Mouse (Mus musculus) heart, embryonic 16.5 days (tissue): Measurements from ENCODE around the gene Fgf3. TPM values are rescaled to one million over a fixed set of nuclear protein-coding genes. Genes with fewer than 3 reads are reported as not detected.

ENCODE experiments used
- ATAC-seq: fragments of 200-750 bp; cut with Nextera tagmentation; replicated peaks from 2 replicates; pipeline ENCODE4 v1.8.0; 2017; ENCODE audit warnings: moderate number of reproducible peaks; ENCODE audit not compliant: insufficient read depth, low FRiP score; ENCODE audit errors: extremely low read depth
- H3K27ac ChIP-seq: fragments of 300-500 bp; sonication (generic); 2 replicates; pipeline ENCODE4 v1.5.1; 2014; ENCODE audit warnings: mild to moderate bottlenecking, low read length, control low read depth, moderate library complexity
- H3K27me3 ChIP-seq: fragments of 300-500 bp; sonication (generic); 2 replicates; pipeline ENCODE4 v1.6.1; 2014; ENCODE audit warnings: low read length, mixed read lengths; ENCODE audit not compliant: control insufficient read depth, insufficient read depth
- H3K36me3 ChIP-seq: fragments of 300-500 bp; sonication (generic); 2 replicates; pipeline ENCODE4 v1.6.1; 2014; ENCODE audit not compliant: control insufficient read depth, insufficient read depth
- H3K4me1 ChIP-seq: fragments of 300-500 bp; sonication (generic); 2 replicates; pipeline ENCODE4 v1.6.1; 2014; ENCODE audit warnings: low read length, mixed read lengths; ENCODE audit not compliant: control insufficient read depth, insufficient read depth
- H3K4me2 ChIP-seq: fragments of 300-500 bp; sonication (generic); 2 replicates; pipeline ENCODE4 v1.6.1; 2014; ENCODE audit warnings: low read depth, mild to moderate bottlenecking, control low read depth, low read length
- H3K4me3 ChIP-seq: fragments of 300-500 bp; sonication (generic); 2 replicates; pipeline ENCODE4 v1.5.1; 2014; ENCODE audit warnings: mild to moderate bottlenecking, control low read depth, low read length
- H3K9ac ChIP-seq: fragments of 300-500 bp; sonication (generic); 2 replicates; pipeline ENCODE4 v1.6.1; 2014; ENCODE audit warnings: low read length, control low read depth
- H3K9me3 ChIP-seq: fragments of 300-500 bp; sonication (generic); replicated peaks from 2 replicates; pipeline ENCODE4 v1.6.1; 2016; ENCODE audit warnings: low read length; ENCODE audit not compliant: control insufficient read depth
- WGBS: fragments of 180-500 bp; shearing (Covaris S2); extraction: QIAGEN DNeasy Blood & Tissue Kit; methylation state at CpG from one replicate; pipeline ENCODE4 v1.1.7; 2014; 5-methylcytosine and 5-hydroxymethylcytosine counted together
- polyA plus RNA-seq: library from polyadenylated mRNA; unstranded; fragments of >200 nt; fragmentation: Nextera tagmentation; extraction: Ambion mirVana; gene quantifications from 2 replicates; pipeline ENCODE4 v1.2.1, GENCODE M21; 2015

The Fgf3 gene
- polyA plus RNA-seq, 1 experiment from 2014 or later: 0.79 TPM

DNA sequence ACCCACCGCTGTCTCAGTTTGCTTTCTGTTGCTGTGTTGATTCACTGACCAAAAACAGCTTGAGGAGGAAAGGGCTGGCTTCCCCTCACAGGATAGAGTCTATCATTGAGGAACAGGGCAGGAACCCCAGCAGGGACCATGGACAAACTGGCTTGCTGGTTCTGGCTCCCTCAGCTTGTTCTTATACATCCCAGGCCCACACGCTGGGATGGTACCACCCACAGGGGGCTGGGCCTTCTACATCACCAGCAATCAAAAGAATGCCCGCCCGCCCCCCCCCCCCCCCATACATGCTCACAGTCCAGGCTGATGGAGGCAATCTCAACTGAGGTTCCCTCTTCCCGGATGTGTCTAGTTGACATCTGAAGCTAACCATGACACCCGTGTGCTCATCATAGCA lies 30.8 kb upstream of the Fgf3 start:
- Histone ChIP-seq H3K4me3 (no peak overlapping the region), H3K9ac (no peak overlapping the region), H3K36me3 (no peaks in the 10 kb centered on the region), H3K27me3 (0 out of 2 replicates have a peak, but pooled peaks cover 2% of the 10 kb centered on the region), H3K9me3 (no peaks in the 10 kb centered on the region), H3K27ac (no peak overlapping the region), H3K4me1 (no peaks in the 10 kb centered on the region), H3K4me2 (no peak overlapping the region)
- no peak for ATAC-seq
- 69% methylated on average over 6 of the region's 6 CpGs for WGBS

DNA sequence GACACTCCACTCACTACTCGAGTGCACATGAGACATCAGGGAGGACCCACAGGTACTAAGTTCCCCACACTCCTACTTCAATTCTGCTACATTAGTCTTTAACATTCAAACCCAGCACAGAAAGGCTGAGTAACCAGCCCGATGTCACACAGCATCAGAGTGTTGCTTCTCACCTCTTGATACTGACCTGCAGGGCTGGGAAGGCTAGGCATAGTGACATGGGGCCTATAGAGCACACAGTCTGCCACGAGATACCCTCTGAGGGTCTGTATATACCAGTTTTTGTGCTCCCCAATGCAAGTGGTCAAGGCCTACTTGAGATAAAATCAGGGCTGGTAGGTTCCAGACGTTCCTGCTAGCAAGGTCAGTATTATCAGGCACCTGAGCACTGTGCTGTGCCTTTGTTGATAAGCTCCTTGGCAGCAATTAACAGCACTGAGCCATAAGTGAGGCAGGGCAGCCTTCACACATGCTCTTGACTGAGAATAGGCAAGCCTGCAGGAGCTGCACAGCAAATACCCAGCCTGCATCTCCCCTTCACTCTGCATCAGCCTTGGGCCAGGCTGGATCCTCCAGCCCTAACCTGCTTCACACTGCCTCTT lies 29.8 kb upstream of the Fgf3 start:
- H3K4me1 ChIP-seq: no peaks in the 10 kb centered on the region
- no peak overlapping the region for H3K9ac ChIP-seq
- no peak for ATAC-seq
- H3K9me3 ChIP-seq: no peaks in the 10 kb centered on the region
- no peak overlapping the region for H3K27ac ChIP-seq
- H3K4me3 ChIP-seq: no peak overlapping the region
- no peaks in the 10 kb centered on the region for H3K36me3 ChIP-seq
- 0 out of 2 replicates have a peak, but pooled peaks cover 2% of the 10 kb centered on the region for H3K27me3 ChIP-seq
- H3K4me2 ChIP-seq: no peak overlapping the region
- 53% methylated on average over 4 of the region's 4 CpGs for WGBS

DNA sequence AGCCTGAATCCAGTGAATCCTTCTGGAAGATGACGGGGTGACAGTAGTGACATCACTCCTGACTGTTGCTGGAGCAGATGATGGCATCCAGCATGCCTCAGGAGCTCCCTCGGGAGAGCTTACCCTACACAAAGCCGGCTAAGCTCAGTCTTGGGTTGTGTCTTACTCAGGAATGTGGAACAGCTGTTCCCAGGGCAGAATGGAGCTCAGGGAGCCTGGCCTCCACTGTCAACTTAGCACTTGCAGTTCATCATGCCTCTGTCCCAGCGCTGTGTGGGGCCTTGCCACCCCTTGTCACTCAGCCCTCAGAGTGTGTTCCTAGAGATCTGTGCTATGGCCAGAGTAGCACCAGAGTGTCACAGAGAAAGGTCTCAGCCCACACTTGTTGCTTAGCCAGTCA lies 26.4 kb upstream of the Fgf3 start:
- Histone ChIP-seq H3K4me1 (no peaks in the 10 kb centered on the region), H3K27ac (no peak overlapping the region), H3K27me3 (0 out of 2 replicates have a peak, but pooled peaks cover 2% of the 10 kb centered on the region), H3K4me2 (no peak overlapping the region), H3K9ac (no peak overlapping the region), H3K36me3 (no peaks in the 10 kb centered on the region), H3K4me3 (no peak overlapping the region), H3K9me3 (no peaks in the 10 kb centered on the region)
- 25% methylated on average over 4 of the region's 4 CpGs for WGBS
- ATAC-seq: no peak

DNA sequence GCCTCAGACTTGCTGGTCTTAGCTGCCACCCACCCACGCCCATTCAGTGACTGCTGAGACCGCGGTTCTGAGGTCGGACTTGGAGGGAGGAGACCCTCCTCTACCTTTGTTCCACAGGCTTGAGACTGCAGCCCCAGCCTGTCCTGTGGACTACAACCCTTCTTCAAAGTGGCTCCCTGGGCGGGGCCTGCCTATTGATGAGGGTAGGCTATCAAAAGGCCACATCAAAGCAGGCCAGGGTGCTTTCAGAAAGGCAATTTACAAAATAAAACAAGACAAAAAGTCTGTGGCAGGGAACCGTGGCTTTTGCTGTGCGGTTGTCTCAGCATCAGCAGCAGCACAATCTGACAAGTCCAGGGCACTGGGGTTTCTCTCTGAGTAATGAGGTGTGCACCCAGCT lies 16.0 kb upstream of the Fgf3 start:
- Histone ChIP-seq H3K9ac (no peak overlapping the region), H3K4me1 (no peaks in the 10 kb centered on the region), H3K4me3 (no peak overlapping the region), H3K27me3 (no peaks in the 10 kb centered on the region), H3K9me3 (peaks cover 9% of the 10 kb centered on the region), H3K4me2 (no peak overlapping the region), H3K27ac (no peak overlapping the region), H3K36me3 (no peaks in the 10 kb centered on the region)
- no peak for ATAC-seq
- 60% methylated on average over 7 of the region's 7 CpGs for WGBS

DNA sequence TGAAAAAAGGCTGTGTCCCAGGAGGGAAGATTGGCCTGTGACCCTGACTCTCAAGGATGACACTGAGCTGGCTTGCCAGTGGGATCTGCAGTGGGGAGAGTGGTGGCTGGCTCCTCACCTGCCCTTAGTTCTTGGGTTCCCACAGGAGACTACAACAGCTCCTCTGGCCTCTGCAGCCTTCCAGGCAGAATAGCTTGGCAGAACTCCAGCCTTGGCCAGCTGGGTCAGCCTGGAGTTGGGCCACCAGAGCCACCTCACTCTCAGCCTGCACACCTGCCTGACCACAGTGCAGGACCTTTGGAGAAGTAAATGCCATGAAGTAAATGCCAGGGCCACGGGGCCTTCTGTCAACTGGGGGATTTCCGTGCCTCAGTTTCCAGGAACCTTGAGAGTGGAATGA lies 13.9 kb upstream of the Fgf3 start:
- H3K4me3 ChIP-seq: no peak overlapping the region
- no peak overlapping the region for H3K27ac ChIP-seq
- 0 out of 2 replicates have a peak, but pooled peaks cover 5% of the 10 kb centered on the region for H3K27me3 ChIP-seq
- WGBS: 77% methylated on average over 2 of the region's 2 CpGs
- no peaks in the 10 kb centered on the region for H3K36me3 ChIP-seq
- H3K9me3 ChIP-seq: no peaks in the 10 kb centered on the region; the same call in 1 of the 2 replicates
- no peak overlapping the region for H3K4me2 ChIP-seq
- no peak for ATAC-seq
- H3K9ac ChIP-seq: no peak overlapping the region
- no peaks in the 10 kb centered on the region for H3K4me1 ChIP-seq

DNA sequence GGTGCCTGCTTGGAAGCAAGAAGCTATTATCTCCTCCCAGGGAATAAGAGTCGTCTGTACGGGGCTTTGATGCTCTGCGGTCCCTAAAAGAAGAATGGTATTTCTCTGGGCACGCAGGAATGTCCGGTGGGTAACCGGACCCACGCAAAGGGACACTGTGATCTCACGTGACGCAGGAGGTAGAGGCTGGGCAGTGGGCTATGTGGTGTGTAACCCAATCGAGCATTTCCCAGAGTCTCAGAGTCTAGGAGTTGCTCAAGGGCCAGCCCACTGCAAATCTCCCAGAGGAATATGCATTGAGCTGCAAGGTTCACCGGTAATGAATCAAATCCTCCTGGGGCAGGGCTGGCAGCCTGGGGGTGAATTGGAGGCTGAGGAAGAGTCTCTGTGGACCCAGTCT lies 9.5 kb upstream of the Fgf3 start:
- H3K4me1 ChIP-seq: no peaks in the 10 kb centered on the region
- peaks cover 13% of the 10 kb centered on the region; the same call in 1 of the 2 replicates for H3K27me3 ChIP-seq
- no peak overlapping the region for H3K4me3 ChIP-seq
- no peak overlapping the region for H3K9ac ChIP-seq
- 64% methylated on average over 11 of the region's 11 CpGs for WGBS
- H3K27ac ChIP-seq: no peak overlapping the region
- H3K4me2 ChIP-seq: no peak overlapping the region
- H3K9me3 ChIP-seq: no peaks in the 10 kb centered on the region
- no peak for ATAC-seq
- no peaks in the 10 kb centered on the region for H3K36me3 ChIP-seq

DNA sequence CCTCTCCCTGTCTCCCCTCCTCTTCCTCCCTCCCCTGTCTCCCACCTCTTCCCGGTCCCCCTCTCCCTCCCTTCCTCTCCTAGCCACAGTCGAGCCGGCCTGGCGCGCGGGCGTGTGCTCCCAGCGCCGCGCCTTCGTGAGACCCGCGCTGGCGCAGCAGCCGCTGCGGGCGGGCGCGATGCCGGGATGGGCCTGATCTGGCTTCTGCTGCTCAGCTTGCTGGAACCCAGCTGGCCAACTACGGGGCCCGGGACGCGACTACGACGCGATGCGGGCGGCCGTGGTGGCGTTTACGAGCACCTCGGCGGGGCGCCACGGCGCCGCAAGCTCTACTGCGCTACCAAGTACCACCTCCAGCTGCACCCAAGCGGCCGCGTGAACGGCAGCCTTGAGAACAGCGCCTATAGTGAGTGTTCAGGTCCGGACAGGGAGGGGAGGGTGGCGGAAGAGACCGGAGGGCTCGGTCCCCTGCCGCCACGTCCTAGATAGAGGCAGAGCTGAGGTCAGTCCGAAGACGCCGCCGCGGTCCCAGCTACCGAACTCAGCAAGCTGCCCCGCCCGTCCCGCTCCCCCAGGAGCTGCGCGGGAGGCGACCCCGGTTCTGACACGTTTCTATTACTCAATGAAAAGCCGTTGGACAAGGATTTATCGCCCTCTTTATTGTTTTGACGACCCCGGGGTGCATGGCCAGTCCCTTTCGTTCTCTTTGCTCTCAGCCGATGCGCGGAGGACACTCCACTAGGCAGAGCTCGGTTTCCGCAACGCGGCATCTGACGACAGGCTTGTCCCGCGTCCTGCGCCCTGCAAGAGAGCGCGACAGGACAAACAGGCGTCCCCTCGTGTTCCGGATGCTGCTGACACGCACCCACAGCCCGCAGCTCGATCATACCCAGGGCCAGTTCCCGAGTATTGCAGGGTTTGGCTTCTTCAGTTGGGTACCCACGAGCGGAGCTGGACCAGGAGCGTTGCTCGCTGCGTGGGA lies 930 bp downstream of the Fgf3 start:
- no peak overlapping the region for H3K27ac ChIP-seq
- H3K9ac ChIP-seq: no peak overlapping the region; the same call in 1 of the 2 replicates
- H3K4me2 ChIP-seq: peak overlapping the region; percentile 58
- peaks cover 6% of the 10 kb centered on the region; the same call in 1 of the 2 replicates for H3K4me1 ChIP-seq
- no peaks in the 10 kb centered on the region for H3K9me3 ChIP-seq
- under 1% methylated on average over 94 of the region's 94 CpGs for WGBS
- peak overlapping the region; percentile 51 for H3K4me3 ChIP-seq
- H3K27me3 ChIP-seq: peaks cover 79% of the 10 kb centered on the region
- H3K36me3 ChIP-seq: no peaks in the 10 kb centered on the region
- no peak; the same call in 1 of the 2 replicates for ATAC-seq

DNA sequence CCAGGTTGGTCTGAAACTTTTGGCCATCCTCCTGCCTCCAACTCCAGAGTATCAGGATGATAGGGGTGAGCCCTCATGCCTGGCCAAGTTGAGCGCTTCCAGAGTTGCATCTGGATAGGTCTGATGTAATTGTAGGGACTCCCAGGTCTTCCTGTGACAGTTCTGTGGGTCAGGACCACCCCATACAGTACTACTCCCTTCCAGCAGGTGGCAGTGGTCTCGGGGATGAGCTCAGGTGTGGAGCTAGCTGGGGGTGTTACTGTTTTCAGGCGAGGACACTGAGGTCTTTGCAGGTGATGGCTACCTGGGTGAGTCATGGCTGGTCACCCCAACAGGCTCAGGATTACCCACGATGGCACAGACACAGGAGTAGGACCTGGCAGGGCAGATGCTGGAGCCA lies 8.3 kb downstream of the Fgf3 start:
- H3K27ac ChIP-seq: no peak overlapping the region
- H3K9ac ChIP-seq: no peak overlapping the region
- H3K27me3 ChIP-seq: peaks cover 39% of the 10 kb centered on the region
- H3K4me1 ChIP-seq: no peaks in the 10 kb centered on the region
- ATAC-seq: no peak
- H3K4me3 ChIP-seq: no peak overlapping the region
- WGBS: 15% methylated on average over 4 of the region's 4 CpGs
- H3K9me3 ChIP-seq: no peaks in the 10 kb centered on the region
- no peaks in the 10 kb centered on the region for H3K36me3 ChIP-seq
- H3K4me2 ChIP-seq: no peak overlapping the region

DNA sequence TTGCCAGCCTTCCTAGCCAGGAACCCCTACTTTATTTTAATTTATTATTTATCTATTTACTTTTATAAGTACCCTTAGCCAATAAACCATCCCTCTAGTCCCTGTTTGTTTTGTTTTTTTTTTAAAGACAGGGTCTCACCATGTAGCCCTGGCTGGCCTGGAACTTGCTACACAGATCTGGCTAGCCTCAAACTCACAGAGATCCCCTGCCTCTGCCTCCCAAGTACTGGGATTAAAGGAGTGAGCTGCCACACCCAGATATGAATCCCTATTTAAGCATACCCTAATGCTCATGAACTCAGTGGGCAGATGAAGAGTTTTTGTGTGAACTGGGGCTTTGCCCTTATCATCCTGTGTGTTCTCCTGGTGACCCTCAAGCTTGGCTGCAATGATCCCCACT lies 9.2 kb downstream of the Fgf3 start, which contains the start of gene Fgf4:
Gene Fgf4, plus strand, starts transcription at position 301 of the 400 bp plus-strand sequence.
- Histone ChIP-seq H3K36me3 (no peaks in the 10 kb centered on the region), H3K27me3 (peaks cover 30% of the 10 kb centered on the region), H3K4me2 (no peak within 1 kb of the TSS), H3K4me3 (no peak within 1 kb of the TSS), H3K27ac (no peak within 1 kb of the TSS), H3K9ac (no peak within 1 kb of the TSS), H3K4me1 (no peaks in the 10 kb centered on the region), H3K9me3 (no peaks in the 10 kb centered on the region)
- ATAC-seq: no peak
